Mouse (Mus musculus): ENCODE measurements around the gene Map3k5.

GRCm38 (mm10) chr10:19940626-19941025 is 6.4 kb downstream of the Map3k5 start:
- TF ChIP-seq CTCF (IDR thresholded peaks at IDR 0.05; ENCODE audit: borderline replicate concordance, insufficient read depth, low read depth, low read length) = no peak
- TF ChIP-seq POLR2A (IDR thresholded peaks at IDR 0.05; ENCODE audit: borderline replicate concordance, insufficient read depth, low read length) = no peak

Measured in cerebellum, adult 2 months (tissue).